Mouse (Mus musculus) cerebellum, adult 2 months (tissue): ENCODE data around the gene Vps13c.

Experiments
- CTCF ChIP-seq: fragments of 200-500 bp; IDR thresholded peaks from 2 replicates; pipeline ENCODE4 v1.5.1; 2011; ENCODE audit warnings: low read depth, mild to moderate bottlenecking, control low read depth, low read length, moderate library complexity, borderline replicate concordance; ENCODE audit not compliant: insufficient read depth
- POLR2A ChIP-seq: fragments of 200-500 bp; IDR thresholded peaks from 2 replicates; pipeline ENCODE4 v1.6.1; 2011; ENCODE audit warnings: low read length, control low read depth, borderline replicate concordance; ENCODE audit not compliant: insufficient read depth

GRCm38 (mm10) chr9:67811116-67811515, 29.1 kb upstream of the Vps13c start:
- TF ChIP-seq CTCF (no peak), POLR2A (no peak)
